Mouse (Mus musculus) liver, adult 2 months (tissue): ENCODE data around the gene Maml3.

Experiments
- CTCF ChIP-seq: fragments of 200-500 bp; IDR thresholded peaks from 2 replicates; pipeline ENCODE4 v1.5.1; 2011; ENCODE audit warnings: low read depth, low read length, control low read depth
- POLR2A ChIP-seq: fragments of 200-500 bp; IDR thresholded peaks from 2 replicates; pipeline ENCODE4 v1.6.1; 2011; ENCODE audit warnings: low read length, control low read depth; ENCODE audit not compliant: insufficient read depth; ENCODE audit errors: extremely low read depth

DNA sequence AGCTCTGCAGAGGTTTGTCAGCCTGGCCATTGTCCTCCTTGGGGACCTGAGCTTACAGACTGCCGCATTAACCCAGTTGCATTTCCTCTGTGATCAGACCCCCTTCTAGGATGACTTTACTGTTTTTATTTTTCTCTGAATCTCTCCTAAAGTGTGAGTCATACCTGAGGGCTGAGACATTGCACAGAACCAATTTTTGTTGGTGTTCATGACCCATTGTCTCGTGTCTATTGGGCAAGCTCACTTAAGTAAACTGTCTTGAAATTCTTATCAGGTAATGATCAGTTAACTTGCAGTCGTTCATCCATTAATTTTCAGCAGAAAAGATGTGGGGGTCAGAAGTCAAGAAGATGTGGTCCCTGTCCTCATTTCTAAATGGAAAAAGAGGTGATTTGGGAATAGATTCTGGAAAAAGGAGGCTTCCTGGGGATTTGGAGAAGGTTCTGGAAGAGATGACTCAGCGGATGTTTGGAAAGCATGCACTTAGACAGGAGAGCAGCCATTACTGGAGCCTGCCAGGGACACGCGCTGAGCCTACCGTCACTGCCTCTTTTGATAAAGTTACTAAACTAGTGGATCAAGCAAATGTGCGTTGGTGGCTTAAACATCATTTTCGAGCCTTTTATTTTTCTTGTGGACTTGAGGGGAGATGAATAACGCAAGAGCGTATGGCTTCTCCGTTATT, 40.0 kb upstream of the Maml3 start:
- no peak for TF ChIP-seq POLR2A
- no peak for TF ChIP-seq CTCF
